Mouse (Mus musculus) liver, embryonic 15.5 days (tissue): ENCODE data around the gene Rbp4. TPM values are rescaled to one million over a fixed set of nuclear protein-coding genes. Genes with fewer than 3 reads are reported as not detected.

Experiments used
- polyA plus RNA-seq: library from polyadenylated mRNA; unstranded; fragments of >200 nt; fragmentation: Nextera tagmentation; extraction: Ambion mirVana; gene quantifications from 2 replicates; pipeline ENCODE4 v1.2.1, GENCODE M21; 2015

Rbp4 gene
- polyA plus RNA-seq, 1 experiment from 2014 or later = 1,815 TPM

Other genes starting within 250 kb of the Rbp4 start
- gene Myof, start 81.7 kb downstream of the Rbp4 start, polyA plus RNA-seq = 1.1 and 1.6 TPM in 2 replicates
- gene Cep55, start 70.3 kb downstream of the Rbp4 start, polyA plus RNA-seq = 4.7 and 5.3 TPM in 2 replicates
- 0.16 and 0.20 TPM in 2 replicates for gene Ffar4, start 28.2 kb downstream of the Rbp4 start, polyA plus RNA-seq
- gene Pde6c, start 7.5 kb upstream of the Rbp4 start, polyA plus RNA-seq = 5.5 and 5.8 TPM in 2 replicates
- gene Fra10ac1, start 98.9 kb upstream of the Rbp4 start, polyA plus RNA-seq = 10.9 and 11.1 TPM in 2 replicates
- 0.03 and 0.12 TPM in 2 replicates for gene Lgi1, start 139.3 kb upstream of the Rbp4 start, polyA plus RNA-seq